Mouse (Mus musculus) T-cell, adult 2 months (primary cell): ENCODE data around the gene Ninj2.
"Not testable (repeated sequence)": the region's sequence is repeated elsewhere in the genome, so short reads cannot be mapped to it uniquely, and the experiment has no call there.

Experiments
- DNase-seq: peaks from one replicate; pipeline ENCODE4 v3.0.0; 2022; ENCODE audit warnings: low spot score

Ninj2 gene

DNA sequence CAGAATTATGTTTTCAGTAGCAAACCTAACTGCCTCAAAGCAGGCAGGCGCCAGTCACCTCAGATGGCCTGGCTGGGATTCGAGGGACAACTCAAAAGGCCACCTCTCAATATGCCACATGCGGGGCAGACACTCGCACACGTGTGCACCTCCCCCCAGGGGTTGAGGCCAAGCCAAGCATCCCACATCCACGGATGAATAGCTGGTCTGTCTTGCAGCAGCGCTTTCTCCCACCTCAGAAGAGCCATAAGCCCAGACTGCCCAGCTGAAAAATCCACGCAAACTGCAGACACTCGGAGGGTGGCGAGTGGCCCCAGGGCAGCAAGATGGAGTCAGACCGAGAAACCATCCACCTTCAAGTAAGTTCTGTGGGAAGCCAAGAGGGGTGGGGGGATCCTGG lies at the start of gene Ninj2:
TSS of gene Ninj2 (plus strand) at position 251 of the 400 bp plus-strand sequence.
- DNase-seq, result no peak

DNA sequence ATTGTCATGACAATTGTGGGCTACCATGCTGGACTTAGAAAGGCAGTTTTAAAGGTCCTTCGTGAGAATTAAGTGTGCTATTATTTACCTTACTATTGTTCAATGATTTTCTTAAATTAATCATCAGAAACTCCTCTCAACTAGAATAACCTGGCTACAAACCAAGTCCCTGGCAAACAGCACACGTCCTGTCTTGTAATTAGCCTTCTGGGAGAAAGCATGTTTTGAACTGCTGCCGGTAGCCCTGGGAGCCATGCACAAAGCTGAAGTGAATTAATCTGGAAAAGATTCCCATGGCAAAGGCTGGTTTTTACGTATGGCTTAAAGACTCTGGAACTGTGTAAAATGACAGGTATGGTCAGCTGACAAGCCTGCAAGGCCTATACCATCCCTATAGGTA lies 47.7 kb upstream of the Ninj2 start:
- DNase-seq, result no peak

DNA sequence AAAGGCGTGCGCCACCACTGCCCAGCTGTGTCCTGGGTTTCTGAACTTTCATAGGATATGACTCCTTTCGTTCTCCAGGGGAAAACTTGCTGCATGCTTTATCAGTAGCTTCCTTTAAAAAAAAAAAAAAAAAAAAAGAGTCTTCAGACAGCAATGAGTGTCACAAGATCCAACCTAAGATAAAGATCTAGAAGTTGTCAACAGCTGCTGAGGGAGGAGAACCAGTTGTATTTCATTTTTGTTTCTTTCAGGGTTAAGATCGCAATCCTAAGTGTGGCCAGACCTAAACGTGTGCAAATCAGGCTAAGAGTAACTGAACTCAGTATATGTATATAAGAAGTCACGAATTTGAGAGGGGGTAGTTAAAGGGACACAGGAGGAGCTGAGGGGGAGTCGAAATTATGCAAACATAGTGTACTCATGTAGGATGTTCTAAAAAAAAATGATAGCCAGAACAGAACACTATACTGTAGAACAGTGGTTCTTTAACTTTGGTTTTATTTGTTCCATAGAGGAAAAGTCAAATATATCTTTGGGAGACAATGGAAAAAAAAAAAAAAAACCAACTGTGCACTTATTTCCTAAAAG lies 45.4 kb upstream of the Ninj2 start:
- DNase-seq, result peak; percentile 35

DNA sequence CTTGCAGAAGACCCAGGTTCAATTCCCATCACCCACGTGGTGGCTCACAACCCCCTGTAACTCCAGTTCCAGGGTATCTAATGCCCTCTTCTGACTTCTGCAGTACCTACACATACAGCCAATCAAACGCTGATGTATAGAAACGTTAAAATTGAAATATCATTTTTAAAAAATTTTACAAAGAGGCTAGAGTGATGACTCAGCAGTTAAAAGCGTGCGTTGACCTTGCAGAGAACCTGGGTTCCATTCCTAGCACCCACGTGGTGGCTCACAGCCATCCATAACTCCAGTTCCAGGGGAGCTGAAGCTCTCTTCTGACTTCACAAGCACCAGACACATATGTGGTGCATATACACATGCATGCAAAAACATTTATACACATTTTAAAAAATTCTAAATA lies 38.7 kb upstream of the Ninj2 start:
- no peak for DNase-seq

DNA sequence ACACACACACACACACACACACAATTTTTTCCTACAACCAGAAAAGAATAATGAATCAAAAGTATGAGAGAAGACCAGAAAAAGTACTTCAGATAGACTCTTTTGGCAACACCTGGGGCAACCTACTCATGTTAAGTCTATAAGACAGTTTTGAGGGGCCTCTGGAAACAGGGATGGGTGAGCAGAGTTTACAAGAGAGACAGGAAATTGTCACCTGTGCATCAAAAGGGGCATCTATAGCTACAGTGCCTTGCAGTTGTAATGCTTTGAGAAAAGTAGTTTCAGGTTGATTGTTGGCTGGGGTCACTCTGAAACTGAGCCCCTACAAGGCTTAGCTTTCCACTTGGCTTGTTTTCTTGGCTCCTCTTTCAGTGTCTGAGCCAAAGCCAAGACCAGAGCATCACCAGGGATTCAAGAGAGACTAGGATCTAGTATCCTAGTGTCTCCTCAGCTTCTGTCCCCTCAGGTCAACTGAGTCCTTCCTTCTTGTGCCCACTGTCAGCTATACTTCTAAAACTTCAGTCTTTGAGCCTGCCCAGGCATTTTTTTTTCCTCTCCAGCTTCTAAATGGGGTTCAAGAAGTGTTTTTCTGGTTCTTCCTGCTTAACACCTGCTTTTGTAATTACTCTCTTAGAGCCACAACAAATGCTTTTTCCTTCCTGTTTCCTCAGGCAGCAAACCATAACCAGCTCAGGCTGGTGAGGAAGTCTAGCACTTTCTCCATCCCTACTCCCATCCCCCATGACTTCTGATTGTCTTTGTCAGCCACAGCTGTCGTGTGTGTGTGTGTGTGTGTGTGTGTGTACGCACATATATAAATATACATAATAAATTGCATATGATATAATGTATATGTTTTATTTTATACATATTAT lies 37.2 kb upstream of the Ninj2 start:
- DNase-seq, result peak; percentile 60

DNA sequence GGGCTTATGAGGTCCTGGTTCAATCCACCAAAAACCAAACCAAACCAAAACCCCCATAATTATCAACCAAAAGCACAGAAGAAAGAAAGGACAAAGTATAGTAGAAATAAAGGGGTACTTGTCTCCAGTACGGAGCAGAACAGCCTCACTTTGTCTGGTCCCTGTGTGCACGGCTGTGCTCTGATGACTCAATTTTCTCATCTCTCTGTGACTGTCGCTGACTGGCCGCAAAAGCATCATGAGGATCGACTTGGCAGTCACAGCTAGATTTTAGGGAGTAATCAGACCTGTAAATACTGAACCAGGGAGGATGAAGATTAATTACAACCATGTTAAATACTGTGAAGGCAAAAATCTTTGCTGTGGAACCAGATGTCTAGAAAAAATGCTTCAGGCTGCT lies 30.2 kb upstream of the Ninj2 start:
- no peak for DNase-seq

DNA sequence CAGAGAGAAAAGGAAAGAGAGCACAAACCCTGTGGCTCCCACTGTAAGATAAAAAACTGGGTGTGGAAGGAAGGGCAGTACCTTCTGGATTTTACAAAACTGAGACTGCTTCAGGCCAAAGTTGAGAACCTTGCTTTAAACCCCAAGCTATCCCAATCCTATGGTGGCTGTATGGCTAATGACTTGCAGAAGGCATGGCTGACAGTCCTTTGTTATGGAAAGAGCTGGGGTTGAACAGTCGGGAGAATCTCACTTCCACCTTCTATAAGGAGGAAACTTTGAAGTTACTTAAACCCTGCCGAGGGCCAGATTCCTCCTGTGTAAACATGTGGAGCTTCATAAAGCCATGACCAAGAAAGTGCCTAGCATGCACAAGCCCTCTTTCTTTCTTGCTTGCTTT lies 28.5 kb upstream of the Ninj2 start:
- DNase-seq, result no peak

DNA sequence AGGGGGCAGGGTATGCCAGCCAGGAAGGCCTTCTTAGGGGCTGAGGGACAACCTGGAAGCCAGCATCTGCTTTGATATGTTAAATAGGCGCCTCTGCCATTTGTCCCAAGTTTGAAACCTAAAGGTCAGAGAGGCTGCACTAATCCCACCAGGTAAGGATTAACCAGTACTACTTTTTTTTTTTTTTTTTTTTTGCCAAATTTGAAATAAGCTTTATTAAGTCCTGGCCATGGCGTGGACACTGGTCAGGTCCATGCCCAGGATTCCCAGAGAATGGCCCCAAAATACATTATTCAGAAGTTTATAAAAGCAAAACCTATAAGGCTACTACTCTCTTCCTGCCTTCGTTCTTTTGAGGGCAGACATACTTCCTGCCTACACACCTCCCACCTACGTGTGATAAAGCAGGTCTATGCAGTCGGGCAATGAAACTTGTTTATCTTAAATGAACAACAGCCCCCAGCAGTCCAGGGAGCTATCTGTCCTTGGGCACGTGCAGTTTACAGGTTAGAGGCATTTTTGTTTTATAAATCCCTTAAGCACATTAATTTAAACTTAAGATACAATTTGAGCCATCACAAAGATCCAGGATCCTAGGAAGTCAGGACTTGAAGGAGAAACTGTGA lies 27.5 kb upstream of the Ninj2 start:
- peak; percentile 64 for DNase-seq

DNA sequence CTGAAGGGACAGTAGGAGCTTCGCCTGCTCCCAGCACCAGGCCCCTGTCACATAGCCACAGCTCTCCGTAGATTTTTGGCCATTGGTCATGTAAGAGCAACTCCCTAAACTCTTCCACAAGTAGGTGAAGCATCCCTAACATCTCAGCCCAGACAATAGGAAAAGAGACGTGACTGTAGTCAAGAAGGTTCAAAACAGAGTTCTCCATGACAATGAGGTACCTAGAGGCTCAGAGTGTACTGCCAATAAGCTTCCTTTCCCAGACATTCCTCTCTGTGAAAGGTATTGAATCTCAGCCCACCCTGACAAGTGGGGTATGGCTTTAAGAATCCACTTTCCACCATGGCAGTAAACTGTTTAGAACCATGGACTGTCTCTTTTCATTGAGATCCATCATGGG lies 23.6 kb upstream of the Ninj2 start:
- DNase-seq, result no peak

DNA sequence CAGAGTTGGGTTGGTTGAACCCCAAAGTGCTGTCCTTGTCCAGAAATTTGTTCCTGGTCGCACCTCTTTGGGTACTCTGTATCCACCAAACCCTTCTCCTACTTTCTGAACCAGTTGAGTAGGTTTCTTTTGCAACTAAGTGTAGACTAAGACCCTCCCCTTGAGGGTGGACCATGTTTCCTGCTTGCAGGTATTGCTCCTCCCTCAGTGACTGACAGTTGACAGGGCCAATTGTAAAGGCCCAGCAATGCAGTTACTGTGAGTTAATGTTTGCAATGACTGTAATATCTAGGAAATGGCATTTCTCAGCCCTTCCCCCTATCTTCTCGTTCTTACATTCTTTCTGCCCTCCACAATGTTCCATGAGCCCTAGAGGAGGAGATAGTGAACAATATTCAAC lies 20.5 kb upstream of the Ninj2 start:
- DNase-seq, result peak; percentile 21

DNA sequence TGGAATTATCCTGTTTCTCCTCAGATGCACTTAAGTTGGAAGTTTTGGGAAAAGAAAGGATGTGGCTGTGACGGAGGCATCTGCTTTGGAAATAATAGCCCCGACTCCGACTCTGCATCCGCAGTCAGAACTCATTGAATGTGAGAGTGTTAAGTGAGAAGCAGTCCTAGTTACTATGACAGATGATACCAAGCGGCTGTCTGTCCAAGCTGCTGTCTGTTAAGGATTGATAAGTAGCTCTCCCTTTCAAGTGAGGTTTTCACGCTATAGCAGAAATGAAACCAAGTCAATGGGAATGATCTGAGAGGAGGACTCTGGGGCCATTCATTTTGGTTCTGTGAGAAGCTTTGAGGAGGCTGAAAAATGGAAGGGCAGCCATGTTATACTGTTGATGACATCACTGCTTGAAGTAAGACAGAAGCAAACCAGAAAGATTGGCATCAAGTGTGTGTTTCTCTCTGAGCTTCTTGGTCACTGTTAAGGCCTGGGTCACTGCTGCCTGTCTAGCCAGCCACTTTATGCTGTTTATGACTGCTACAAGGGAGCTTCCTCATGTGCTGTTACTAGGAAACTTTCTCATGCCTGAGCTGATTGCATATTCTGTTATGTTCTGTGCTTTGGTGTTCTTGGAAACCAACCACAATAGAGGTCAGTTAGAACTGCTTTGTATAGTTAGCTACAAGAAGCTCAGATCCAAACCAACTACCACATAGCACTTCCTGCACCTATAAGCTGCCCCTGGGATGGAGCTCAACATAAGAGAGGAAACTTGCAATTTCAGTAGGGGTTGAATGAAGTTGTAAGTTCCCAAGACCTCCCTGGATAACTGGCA lies 16.3 kb upstream of the Ninj2 start:
- peak; percentile 35 for DNase-seq

DNA sequence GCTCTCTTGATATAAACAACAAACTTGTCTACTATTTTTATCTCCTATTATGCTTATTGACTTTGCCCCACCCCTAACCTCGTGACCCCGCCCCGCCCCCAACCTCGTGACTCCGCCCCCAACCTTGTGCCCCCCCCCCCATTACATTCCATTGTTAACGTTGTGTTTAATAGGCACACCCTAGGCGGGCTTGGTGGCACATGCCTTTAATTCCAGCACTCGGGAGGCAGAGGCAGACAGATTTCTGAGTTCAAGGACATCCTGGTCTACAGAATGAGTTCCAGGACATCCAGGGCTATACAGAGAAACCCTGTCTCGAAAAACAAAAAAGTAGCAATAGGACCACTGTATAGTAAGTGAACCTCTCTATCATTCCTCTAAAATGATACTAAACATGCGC lies 13.6 kb upstream of the Ninj2 start:
- DNase-seq, result no peak

DNA sequence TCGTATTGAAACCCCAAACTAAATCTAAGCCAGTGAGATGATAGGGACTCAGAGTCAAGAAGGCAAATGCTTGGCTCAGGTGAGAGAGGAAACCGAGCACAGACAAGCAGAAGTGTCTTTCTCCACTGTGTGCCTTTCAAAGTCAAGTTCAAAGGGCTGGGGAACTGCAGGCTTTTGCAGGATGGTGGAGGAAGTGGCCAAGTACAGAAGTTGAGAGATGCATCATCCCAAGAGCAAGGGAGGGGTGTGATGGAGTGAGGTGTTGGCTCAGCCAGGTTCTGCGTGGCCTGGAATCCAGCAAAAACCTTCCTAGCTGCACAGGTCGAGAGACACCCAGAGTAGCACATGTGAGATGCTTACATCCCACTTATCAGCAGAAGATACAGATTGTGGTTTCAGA lies 11.6 kb upstream of the Ninj2 start:
- DNase-seq, result peak; percentile 71

DNA sequence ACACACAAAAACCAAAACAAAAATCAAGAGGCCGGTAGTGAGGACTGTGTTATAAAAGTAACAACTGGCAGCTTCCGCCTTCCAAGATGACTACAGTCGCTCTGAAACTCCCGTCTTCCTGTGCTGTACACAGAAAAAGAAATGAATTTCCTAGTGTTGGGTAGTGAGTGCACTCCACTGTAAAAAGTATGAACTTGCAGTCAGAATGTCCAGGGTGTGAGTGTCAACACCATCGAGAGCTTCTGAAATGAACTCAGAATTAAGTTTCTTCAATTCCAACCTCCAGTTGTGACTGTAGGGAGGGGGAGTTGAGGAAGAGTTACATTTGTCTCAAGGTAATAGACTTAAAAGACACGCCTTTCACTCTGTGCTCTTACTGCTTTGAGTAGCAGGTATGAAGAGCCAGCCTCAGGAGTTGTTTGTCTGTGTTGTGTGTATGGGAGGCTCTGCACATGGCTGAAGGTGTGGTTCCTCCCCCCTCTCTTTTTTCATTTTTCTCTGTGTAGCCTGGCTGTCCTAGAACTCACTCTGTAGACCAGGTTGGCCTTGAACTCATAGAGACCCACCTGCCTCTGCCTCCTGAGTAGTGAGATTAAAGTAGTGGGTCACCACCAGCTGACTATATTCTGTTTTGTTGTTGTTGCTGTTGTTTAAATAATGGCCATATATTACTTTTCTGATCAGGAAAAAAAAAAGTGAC lies 10.7 kb upstream of the Ninj2 start:
- peak; percentile 46 for DNase-seq

DNA sequence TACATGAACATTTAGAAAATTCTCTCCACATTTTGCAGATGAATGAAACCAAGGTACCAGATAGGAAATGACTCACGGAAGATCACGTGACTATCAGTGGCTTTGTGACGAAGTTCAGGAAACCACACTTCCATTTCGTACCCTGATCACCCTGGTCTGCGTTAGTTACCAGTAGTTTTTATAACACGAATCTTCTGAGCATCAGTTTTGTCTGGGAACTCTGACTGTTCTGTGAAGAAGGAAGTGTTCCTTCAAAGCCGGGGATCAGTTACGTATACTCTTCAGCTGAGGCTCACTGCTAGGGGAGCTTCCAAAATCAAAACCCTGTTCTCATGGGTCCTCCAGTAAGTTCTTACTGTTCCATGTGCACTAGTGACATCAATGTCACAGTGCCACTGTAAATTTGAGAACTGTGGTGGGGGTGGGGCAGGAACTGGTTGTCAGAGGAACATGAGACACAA lies 10.2 kb upstream of the Ninj2 start:
- peak; percentile 84 for DNase-seq

DNA sequence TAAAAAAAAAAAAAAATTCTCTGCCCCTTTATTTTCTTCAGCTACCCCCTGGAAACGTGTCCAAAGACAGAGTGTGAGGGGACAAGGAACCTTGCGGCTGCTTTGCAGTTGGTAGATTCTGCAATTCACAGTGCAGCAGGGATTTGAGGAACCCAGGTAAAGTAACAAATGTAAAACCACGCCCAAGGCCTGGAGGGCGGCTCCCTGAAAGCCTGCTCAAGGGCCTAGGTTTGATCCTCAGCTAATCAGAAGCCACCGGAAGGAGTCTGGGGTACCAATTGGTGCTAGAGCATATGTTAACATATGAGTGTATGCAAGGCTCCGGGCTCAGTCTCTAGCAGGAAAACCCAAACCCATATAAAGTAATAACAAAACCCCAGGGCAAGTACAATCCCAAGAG lies 9.7 kb upstream of the Ninj2 start:
- peak; percentile 35 for DNase-seq

DNA sequence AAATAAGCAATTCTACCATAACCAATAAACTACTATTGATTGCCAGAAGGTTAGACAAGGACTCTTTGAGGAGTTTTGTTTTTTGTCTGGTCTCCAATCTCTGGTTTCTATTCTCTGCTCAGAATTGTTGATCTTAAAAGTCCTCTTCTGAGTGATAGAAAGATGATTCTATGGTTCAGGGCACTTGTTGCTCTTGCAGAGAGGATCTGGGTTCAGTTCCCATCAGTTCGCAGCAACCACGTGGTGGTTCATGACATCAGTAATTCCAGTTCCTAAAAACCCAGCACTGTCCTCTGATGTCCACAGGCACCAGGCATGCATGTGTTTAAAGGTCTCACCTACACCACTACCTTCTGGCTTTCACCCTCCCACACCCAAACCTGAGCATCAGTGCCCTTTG lies 8.2 kb upstream of the Ninj2 start:
- no peak for DNase-seq

DNA sequence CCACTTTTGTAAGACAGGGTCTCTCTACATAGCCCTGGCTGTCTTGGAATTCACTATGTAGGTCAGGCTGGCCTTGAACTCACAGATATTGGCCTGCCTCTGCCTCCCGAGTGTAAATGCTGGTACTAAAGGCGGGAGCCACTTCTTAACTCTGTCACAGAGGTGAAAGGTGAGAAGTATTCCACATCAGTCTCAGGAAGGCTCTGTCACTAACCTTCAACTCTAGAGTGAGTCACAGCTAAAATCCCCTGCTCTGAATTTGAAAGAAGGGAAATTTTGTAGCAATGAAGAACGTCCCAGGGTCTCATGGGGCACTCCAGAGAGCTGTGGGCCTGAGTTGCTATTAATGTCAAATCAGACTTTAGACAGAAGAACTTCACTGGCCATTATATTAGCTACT lies 7.3 kb upstream of the Ninj2 start:
- no peak for DNase-seq

DNA sequence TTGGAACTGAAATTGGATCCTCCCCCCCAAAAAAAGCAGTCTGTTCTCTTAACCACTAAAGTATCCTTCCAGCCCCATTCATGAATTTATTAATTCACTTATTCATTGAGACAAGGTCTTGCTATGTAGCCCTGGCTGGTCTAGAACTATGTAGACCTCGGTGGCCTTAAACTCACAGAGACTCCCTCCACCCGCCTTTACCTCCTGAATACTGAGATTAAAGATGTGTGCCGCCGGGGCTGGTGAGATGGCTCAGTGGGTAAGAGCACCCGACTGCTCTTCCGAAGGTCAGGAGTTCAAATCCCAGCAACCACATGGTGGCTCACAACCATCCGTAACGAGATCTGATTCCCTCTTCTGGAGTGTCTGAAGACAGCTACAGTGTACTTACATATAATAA lies 6.1 kb upstream of the Ninj2 start:
- not testable (repeated sequence) for DNase-seq

DNA sequence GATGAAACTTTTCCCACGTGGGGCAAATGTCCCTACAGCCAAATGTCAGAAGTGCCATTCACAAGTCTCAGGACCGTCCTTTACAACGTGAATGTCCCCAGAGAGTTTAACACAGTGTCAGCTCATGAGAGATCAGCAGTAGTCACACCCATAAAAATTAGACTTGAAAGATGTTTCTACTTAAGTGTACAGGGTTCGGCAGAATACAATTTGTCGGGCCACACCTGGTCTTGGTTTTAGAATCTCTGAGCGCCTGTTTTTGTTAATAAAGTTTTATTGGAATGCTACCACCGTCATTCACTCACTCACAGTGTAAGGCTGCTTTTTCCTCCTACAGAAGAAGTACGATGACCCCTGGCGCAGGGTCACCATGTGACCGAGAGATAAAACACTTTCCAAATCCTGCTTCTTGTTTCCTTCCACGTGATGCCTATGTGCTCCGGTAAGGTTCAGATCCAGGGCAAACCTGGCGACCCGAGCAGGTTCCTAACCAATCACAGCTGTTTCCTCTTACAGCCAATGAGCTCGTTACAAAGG lies 2.4 kb upstream of the Ninj2 start:
- no peak for DNase-seq

DNA sequence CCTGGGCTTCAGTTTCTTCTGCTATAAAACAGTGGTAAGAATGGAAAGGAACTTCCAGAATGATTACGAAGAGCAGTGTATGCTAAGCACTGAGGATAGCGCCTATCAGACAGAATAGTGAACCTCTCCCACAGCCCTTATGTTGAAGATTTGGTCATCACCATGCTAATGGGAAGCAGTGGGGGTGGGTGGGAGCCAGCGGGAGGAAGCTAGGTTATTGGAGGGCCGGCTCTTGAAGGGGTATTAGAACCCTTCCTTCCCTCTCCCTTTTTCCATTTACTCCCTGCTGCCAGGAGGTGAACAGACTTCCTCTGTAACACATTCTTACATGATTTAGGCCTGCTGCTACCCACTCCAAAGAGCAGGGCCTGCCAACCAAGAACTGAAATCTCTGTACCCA lies 1.2 kb upstream of the Ninj2 start:
- DNase-seq, result no peak
